Mouse (Mus musculus) thymus, adult 2 months (tissue): ENCODE results near the gene Haghl.

Experiments used
- CTCF ChIP-seq: fragments of 200-500 bp; IDR thresholded peaks from 2 replicates; pipeline ENCODE4 v1.5.1; 2012; ENCODE audit warnings: mild to moderate bottlenecking, control low read depth, low read length, moderate library complexity, borderline replicate concordance; ENCODE audit not compliant: control insufficient read depth, poor library complexity, insufficient read depth; ENCODE audit errors: extremely low read depth
- POLR2A ChIP-seq: fragments of 200-500 bp; IDR thresholded peaks from 2 replicates; pipeline ENCODE4 v1.6.1; 2012; ENCODE audit warnings: mild to moderate bottlenecking, low read length, control low read depth, moderate library complexity; ENCODE audit not compliant: control insufficient read depth, poor library complexity, insufficient read depth; ENCODE audit errors: extremely low read depth

DNA sequence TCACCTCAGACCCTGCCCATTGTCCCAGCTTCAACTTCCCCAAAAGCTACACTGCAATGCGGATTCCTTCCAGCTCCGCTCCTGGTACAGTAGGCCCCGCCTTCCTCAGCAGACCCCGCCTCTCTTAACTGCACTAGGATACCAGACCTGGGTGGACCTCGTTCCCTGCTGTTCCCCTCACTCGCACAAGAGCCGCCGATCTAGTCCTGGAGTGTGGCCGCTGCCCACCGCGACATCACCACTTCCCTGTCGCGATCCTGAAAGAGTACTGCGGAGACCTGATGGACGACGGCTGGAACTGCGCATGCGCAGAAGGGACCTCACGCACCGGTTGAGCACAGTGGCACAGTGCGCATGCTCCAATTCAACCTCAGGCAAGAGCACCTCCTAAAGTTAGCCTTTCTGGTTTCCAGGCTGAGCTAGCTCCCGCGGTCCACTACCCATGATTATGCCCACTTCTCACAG is at the start of gene Haghl:
- no peak for TF ChIP-seq CTCF
- TF ChIP-seq POLR2A = peak; percentile 36; the same call in 1 of the 2 replicates
